Mouse (Mus musculus) MEL (cell line): ENCODE data around the gene Ppp1r1a.

Experiments
- BHLHE40 ChIP-seq: IDR thresholded peaks from 2 replicates; pipeline ENCODE4 v1.6.1; 2012; ENCODE audit warnings: low read depth, mild to moderate bottlenecking, inconsistent platforms, low read length, improper control_type of control experiment, borderline replicate concordance
- CTCF ChIP-seq, 3 experiments: IDR thresholded peaks in 2 of 3; conservative IDR thresholded peaks in 1 of 3; 2 replicates each; pipeline ENCODE4 v1.5.1; 2011 to 2012; ENCODE audit warnings: low read length in 3 of 3, low read depth in 2 of 3, mild to moderate bottlenecking in 2 of 3, improper control_type of control experiment in 1 of 3, inconsistent platforms in 1 of 3, mixed read lengths in 1 of 3, moderate library complexity in 1 of 3; ENCODE audit not compliant: control insufficient read depth in 1 of 3, insufficient read depth in 1 of 3, poor library complexity in 1 of 3, severe bottlenecking in 1 of 3
- POLR2A ChIP-seq, 2 experiments: IDR thresholded peaks; 2 replicates each; pipeline ENCODE4 v1.6.1; 2011 to 2012; ENCODE audit warnings: low read length in 2 of 2, mild to moderate bottlenecking in 2 of 2, control low read depth in 1 of 2, improper control_type of control experiment in 1 of 2, low read depth in 1 of 2, moderate library complexity in 1 of 2; ENCODE audit not compliant: control insufficient read depth in 1 of 2, insufficient read depth in 1 of 2, poor library complexity in 1 of 2
- SIN3A ChIP-seq: IDR thresholded peaks from 2 replicates; pipeline ENCODE4 v1.6.1; 2012; ENCODE audit warnings: low read length, improper control_type of control experiment, inconsistent platforms
- UBTF ChIP-seq: IDR thresholded peaks from 2 replicates; pipeline ENCODE4 v1.6.1; 2012; ENCODE audit warnings: low read depth, mild to moderate bottlenecking, inconsistent platforms, low read length, improper control_type of control experiment, moderate library complexity, borderline replicate concordance; ENCODE audit not compliant: insufficient read depth
- USF1 ChIP-seq: IDR thresholded peaks from 2 replicates; pipeline ENCODE4 v1.6.1; 2014; ENCODE audit warnings: low read depth, mild to moderate bottlenecking, inconsistent platforms, low read length, improper control_type of control experiment, moderate library complexity

DNA sequence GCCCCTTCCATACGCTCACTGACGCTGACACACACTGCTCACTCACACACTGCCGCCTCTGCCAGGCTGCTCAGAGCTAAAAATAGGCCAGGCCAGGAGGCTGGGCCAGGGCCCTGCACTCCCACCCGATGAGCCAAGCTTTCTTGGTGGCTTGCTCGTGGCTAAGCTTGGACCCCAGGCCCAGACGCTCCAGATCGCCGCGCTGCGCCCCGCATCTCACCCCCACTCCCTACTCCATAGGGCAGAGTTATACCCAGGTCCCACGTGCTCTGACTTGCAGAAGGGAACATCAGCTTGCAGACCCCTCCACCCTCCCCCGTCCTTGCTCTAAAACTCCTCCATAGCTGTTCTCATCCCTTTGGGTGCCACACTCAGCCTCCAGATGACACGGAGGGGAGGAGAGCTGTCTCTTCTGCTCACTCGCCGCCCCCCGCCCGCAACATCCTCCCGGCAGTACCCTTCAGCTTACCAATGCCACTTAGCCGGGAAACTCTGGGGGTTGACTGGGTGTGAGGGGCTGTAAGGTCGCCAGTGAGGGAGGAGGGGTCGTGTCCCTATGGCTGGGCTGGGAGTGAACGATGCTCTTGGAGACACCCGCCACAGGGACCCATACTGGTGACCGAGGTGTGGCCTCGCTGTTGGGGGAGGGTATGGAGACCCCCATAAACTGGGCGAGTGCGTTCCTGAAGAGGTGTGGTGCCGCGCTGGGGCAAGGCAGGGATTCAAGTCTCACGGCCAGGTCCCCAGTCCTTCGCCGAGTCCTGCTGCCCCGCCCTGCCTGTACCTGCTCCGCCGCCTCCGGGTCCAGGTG is 587 bp downstream of the Ppp1r1a start:
- TF ChIP-seq CTCF (IDR thresholded peaks at IDR 0.05 in 2 of 3, conservative IDR thresholded peaks at IDR 0.05 in 1 of 3; ENCODE audit: control insufficient read depth in 1 of 3, insufficient read depth in 1 of 3, low read depth in 2 of 3, low read length in 3 of 3, poor library complexity in 1 of 3, severe bottlenecking in 1 of 3) (no peak), USF1 (no peak), POLR2A (IDR thresholded peaks at IDR 0.05; ENCODE audit: control insufficient read depth in 1 of 2, insufficient read depth in 1 of 2, low read depth in 1 of 2, low read length in 2 of 2, poor library complexity in 1 of 2) (no peak), UBTF (no peak), SIN3A (no peak), BHLHE40 (no peak)
